19 mouse cellular contexts compared by ENCODE assay signal in the genomic region with DNA sequence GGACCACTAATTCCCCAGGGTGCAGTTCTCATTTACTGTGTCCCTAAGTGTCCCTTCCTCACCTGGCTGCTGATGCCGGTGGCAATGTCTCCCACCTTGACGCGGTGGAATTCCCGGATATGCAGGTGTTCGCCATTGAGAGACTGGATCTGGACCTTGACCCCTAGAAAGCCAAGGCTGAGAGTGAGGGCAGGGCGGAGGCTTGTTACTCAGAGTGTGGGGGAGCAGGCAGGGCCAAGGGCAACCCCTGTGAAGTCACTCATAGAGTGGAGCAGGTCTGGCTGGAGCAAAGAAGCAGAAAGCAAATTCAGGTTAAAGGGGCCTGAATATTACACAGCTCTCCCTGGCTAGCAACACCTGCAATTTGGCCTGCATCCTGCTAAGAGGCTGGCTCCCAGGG. TPM values are rescaled to one million over a fixed set of nuclear protein-coding genes. Genes with fewer than 3 reads are reported as not detected.
"Had no signal": no experiment of that assay in that cellular context is flagged by ENCODE, and none has a peak within 500 bp of the region (broad histone marks: within the 10 kb centered on the region; RNA-seq: fewer than 3 reads in every experiment).

No protein-coding gene starts in this region.

- H3K27me3 ChIP-seq: stomach, embryonic 15.5 days had no signal

- H3K4me3 ChIP-seq: limb, embryonic 10.5 days; liver, embryonic 15.5 days; midbrain, embryonic 10.5 days; neural tube, embryonic 13.5 days; stomach, embryonic 15.5 days had no signal

- ATAC-seq: hindbrain, embryonic 16.5 days; inflammation-experienced regulatory T-cells, adult 6 months; lung, postnatal 0 days; midbrain, embryonic 16.5 days had no signal

- H3K9me3 ChIP-seq: limb, embryonic 10.5 days; liver, embryonic 15.5 days; midbrain, embryonic 10.5 days; neural tube, embryonic 13.5 days; stomach, embryonic 15.5 days had no signal

- H3K4me2 ChIP-seq: liver, embryonic 11.5 days; liver, embryonic 15.5 days; neural tube, embryonic 13.5 days; stomach, embryonic 15.5 days had no signal

- H3K27ac ChIP-seq: limb, embryonic 10.5 days; liver, embryonic 15.5 days; midbrain, embryonic 10.5 days; neural tube, embryonic 13.5 days; stomach, embryonic 15.5 days had no signal

- H3K9ac ChIP-seq: liver, embryonic 15.5 days; neural tube, embryonic 13.5 days; stomach, embryonic 15.5 days had no signal

- H3K36me3 ChIP-seq: liver, embryonic 15.5 days had no signal

- DNase-seq: lung, adult 2 months; lung, postnatal 4 days; retina, postnatal 1 day; right cerebral cortex, postnatal 4 days; thymus, adult 18-20 months; thymus, postnatal 14 days had no signal

RNA-seq across cellular contexts. Expression of a gene that starts 3.2 kb away (rescaled TPM):
- total RNA-seq: megakaryocyte, adult 5-6 weeks had no signal
- polyA plus RNA-seq: inflammation-experienced regulatory T-cells, adult 6 months; limb, embryonic 10.5 days; limb, embryonic 14.5 days; liver, embryonic 11.5 days; liver, embryonic 15.5 days; lung, adult 2 months; lung, postnatal 0 days; midbrain, embryonic 10.5 days; spleen, adult 2 months; stomach, embryonic 15.5 days had no signal

RNA-seq across cellular contexts. Expression of a gene that starts 13.1 kb away (rescaled TPM):
- total RNA-seq: megakaryocyte, adult 5-6 weeks had no signal
- polyA plus RNA-seq: inflammation-experienced regulatory T-cells, adult 6 months; spleen, adult 2 months had no signal
